Mouse (Mus musculus) stomach, postnatal 0 days (tissue): ENCODE measurements around the gene H2-M5.
"Not testable (repeated sequence)": the region's sequence is repeated elsewhere in the genome, so short reads cannot be mapped to it uniquely, and the experiment has no call there.

Experiments
- CTCF ChIP-seq: IDR thresholded peaks from 2 replicates; pipeline ENCODE4 v1.5.1; 2016; ENCODE audit warnings: antibody characterized with exemption, low read depth, mild to moderate bottlenecking, moderate library complexity
- EP300 ChIP-seq: optimal IDR thresholded peaks from 2 replicates; pipeline ENCODE3; 2016; ENCODE audit warnings: antibody characterized with exemption

DNA sequence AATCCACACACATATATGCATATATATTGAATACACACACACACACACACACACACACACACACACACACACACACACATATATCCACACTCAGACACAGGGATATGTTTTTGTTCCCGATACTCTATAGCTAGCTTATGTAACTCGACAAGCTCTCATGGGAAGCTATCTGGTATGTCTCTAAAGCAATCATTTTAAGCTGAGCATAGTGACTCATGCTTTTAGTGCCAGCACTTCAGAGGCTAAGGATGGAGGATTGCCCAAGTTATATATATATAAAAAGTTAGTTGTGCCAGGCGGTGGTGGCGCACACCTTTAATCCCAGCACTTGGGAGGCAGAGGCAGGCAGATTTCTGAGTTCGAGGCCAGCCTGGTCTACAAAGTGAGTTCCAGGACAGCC is 29.9 kb upstream of the H2-M5 start:
- TF ChIP-seq CTCF, EP300: not testable (repeated sequence)
